Mouse (Mus musculus) left cerebral cortex, adult 8-10 months (tissue): ENCODE data around the gene Rnf4. TPM values are rescaled to one million over a fixed set of nuclear protein-coding genes. Genes with fewer than 3 reads are reported as not detected.

Source experiments
- DNase-seq, 2 experiments: peaks; one replicate each; pipeline ENCODE4 v3.0.0; 2022; ENCODE audit warnings: low spot score in 2 of 2
- total RNA-seq, 4 experiments: library from RNA; stranded (reverse); gene quantifications; 2 replicates each; pipeline ENCODE4 v1.2.4; 2022

Gene Rnf4
- total RNA-seq = 10 to 100 TPM; 84.4 to 90.9 (median 87.9) TPM

DNA sequence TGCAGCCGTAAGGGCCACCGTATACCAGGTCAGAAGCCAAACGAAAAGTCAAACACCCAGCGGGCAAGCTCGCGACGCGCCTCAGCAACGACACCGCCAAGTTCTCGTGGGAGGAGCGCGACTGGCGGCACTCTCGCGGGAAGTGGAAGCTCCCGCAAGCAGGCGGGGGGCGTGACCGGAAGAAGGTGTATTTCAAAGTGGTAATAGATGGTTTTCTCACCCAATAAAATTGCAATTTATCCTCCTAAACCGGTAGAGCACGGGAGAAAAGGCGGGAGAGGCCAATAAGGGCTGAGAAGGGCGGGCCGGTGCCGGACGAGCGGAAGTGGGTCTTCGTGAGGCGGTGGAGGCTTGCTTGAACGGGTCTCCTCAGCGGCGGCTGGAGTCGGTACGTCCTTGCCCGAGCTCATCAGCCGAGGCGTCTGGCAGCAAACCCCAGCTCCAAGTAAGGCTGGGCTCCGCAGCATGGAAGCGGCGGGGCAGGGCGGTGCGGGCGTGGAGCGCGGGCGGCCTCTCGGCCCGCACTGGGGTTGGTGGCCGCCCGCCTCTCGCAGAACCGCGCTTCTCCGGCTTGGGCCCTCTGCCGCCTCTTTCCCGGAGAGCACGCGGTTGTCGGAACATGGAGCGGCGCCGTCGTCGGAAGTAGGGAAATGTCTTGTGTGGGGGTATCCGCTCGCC, at the start of gene Rnf4:
Rnf4 (plus strand) TSS at position 193 of the 678 bp plus-strand sequence.
- DNase-seq = peak; percentile 90 to 97

DNA sequence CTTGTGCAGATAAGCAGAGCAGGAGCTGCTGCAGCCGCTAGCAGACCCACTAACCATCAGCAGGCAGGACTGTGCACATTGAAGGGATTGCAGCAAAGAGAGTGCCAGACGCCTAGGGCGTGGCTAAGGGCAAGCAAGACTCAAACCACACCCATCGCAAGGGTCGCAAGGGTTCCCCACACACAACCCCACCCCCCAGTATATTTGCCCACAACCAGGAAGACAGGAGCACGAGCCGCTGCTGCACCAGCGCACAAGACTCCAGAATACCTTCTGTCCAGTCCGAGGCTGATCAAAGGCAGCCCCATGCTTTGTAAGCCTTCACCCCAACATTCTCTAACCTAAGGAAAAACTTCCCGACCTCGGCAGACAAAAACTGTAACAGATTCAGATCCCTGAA, 49.6 kb upstream of the Rnf4 start:
- peak in 1 of 2 experiments; percentile 21 for DNase-seq

DNA sequence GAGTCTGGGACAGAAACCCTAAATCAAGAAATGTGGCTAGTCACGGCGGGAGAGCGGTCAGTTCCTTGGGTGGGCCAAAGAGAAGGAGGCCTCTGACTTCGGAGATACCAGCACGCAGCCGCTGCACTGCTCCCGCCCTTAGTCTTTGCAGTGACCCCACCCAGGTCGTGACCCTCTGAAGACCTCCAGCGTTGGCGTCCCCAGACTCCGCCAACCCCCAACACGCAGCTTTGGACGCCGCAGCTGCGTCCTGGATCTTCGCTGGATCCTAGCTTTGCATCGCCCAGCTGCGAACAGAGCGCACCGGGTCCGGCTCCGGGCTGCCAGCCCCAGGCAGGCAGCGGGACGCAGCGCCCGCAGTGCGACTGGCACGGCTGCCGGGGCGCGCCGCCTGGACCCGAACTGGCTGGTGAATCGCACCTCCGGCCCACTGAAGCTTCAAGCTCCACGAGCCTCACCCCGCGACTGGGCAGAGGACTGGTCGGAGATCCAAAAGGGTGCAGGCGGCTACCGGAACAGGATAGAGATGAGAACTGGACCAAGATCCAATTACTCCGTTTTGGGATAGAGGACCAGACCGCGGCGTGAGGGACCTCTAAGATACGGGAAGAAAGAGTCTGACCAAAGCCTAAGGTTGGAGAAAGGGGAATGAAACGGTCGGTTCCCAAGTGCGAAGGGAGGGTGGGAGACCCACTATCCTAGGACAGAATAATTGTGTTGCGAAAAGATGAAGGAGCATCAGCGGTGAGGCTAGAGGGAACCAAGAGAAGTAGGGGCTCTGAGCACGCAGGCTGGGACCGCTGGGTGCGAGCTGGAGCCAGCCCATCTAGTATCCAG, 48.9 kb upstream of the Rnf4 start:
- peak in 1 of 2 experiments; percentile 20 for DNase-seq

DNA sequence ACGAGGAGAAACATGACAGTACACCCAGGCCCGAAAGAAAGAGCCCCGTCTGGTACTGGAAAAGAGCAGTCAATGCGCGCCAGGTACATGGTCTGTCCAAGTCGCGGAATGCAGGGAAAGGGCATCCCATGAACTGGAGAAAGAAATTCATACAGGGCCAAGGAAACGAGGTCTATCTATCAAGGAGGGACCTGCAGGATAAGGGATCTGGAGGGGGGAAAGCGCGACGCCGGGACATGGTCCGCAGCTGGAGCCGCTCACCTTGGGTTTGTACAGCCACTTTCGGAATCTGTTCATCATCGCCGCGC, 48.3 kb upstream of the Rnf4 start:
- peak in 1 of 2 experiments; percentile 21 for DNase-seq

DNA sequence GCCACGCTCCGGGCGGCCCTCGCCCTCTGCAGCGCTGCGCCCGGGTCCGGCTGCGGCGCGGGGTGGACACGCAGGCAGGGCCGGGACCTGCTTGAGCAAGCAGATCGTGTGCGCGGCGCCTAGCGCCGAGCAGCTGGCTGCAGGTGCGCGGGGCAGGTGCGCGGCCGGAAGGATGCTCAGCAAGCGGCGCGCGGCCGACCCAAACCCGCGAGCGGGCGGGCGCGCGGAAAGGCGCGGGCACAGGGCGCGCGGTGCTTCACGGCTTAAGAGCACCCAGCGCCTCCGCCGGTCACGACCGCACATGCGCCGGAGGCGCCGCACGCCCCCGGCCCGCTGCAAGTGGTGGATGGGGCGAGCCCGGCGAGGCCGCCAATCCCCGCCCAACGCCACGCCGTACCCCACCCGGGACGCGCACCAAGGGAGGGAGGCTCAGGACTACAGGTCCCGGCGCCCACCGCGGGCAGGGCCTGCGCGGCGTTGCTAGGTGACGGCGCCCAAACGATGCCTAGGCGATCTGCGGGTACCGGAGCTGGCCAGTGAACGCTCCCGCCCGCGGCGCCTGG, 47.9 kb upstream of the Rnf4 start, which contains the start of the genes Zfyve28 and Cfap99:
Zfyve28 (minus strand) TSS at position 296 of the 563 bp plus-strand sequence.
Cfap99 (plus strand) TSS at position 447 of the 563 bp plus-strand sequence.
- DNase-seq = peak; percentile 88 to 97

DNA sequence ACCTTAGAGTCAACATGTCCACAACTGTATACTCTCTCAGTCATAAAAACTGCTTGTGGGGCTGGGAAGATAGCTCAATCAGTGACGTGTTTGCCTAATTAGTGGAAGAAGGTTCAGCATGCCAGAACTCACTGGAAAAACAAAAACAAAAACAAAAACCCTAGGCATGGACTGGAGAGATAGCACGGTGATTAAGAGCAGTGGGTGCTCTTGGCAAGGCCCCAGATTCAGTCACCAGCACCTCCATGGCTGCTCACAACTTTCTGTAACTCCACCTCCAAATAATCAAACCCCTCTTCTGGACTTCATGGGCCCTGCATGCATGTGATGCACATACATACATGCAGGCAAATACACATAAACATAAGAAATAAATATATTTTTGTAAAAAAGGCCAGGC, 46.8 kb upstream of the Rnf4 start:
- no peak for DNase-seq

DNA sequence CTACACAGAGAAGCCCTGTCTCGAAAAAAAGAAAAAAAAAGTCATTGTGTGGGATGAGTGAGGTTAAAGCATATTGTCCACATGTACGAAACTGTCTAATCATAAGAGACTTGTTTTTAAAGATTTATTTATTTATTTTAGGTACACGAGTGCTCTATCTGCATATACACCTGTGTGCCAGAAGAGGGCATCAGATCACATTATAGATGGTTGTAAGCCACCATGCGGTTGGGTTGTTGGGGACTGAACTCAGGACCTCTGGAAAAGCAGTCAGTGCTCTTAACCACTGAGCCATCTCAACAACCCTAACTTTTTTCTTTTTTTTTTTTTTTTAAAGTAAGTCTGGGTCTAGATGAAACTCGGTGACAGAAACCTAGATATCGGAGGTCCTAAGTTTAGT, 42.7 kb upstream of the Rnf4 start:
- no peak for DNase-seq

DNA sequence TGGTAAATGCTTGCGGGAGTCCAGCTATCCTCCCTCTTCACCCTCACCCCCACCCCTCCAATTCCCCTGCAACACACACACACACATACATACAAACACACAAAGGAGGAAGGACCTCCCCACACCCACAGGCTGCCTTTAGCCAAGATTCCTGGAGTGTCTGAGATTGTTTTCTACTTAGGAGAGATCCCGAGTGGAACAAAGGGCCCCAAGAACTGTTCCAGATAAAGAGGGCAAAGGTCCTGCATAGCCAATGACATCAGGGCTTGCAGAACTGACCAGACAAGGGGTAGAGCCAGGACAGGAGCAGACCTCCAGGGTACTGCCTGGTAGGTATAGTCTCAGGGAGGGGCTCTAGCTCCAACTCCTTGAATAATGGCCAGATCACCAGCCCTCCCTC, 41.4 kb upstream of the Rnf4 start:
- no peak for DNase-seq

DNA sequence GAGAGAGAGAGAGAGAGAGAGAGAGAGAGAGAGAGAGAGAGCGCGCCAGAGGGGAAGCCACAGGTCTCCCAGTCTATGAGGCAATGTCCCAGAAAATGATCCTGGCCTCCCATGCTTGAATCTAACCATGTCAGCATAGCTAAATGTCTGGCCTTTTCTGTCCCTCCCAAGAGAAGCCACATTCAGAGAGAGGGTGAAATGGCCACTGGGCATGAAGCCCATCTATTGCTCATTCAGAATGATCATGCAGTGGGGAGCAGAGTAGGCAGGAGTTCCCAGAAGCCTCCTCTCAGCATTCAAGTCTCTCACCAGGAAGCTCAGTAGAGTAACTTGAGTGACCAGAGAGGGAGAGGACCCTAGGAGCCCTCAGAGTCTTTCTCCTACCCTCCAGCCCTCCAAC, 40.9 kb upstream of the Rnf4 start:
- DNase-seq = no peak

DNA sequence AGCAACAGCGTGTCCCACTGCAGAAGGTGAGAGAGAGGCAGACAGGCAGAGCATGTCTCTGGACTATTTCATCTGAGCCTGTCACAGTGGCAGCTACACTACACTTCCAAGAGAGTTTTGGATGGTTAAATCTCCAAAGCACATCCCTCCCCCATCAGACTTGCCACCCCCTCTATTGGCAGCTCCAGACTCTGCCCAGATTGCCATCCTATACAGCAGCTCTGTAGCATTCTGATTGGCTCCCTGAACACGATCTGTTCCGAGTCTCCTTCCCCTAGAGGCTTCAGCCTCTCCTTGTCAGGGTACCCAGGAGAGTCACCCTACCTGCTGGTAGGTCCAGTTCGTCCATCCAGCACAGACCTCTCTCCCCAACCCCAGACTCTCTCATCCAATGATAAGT, 38.0 kb upstream of the Rnf4 start:
- no peak for DNase-seq

DNA sequence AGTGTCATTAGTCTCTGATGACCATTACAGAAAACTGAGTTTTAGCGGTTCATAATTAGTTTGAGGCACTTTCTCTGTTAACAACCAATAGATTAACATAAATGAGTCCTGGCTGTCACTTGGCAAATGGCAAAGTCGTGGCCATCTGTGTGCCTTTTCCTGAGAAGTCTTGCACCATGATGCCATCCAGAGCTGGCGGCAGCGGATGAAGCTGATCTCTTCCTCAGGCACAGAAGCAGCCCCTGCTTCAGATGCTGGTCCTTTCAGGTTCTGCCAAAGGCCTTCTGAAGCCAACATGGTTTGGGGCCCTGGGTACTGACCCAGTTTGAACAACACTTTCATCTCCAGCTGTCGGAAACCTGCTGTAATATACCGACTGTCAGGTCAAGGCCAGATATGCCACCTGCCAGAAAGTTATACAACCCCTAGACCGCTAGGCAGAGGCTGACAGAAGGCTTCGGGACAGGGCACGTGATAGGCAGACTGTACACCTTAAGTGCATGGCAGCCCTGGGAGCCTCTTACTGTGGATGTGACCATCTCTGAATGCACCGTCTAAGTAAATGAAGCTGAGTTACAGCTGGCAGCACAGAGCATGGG, 37.1 kb upstream of the Rnf4 start:
- no peak for DNase-seq

DNA sequence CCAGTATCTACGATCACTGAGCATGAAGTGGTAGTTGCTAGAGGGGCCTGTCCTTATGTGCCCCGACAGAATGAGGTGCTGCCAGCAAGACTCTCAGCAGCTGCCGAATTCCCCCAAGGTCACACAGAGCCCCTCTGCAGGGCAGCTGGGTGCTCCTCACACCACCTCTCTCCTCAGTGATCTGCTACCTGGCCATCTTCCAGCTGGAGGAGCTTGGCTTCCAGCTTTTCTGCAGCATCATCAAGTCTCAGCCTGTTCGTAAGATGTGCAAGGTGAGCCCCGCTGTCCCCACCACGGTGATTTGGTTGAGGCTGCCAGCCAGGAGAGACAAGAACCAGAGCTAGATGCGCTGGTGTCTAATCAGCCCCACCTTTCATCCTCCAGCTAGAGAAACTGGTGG, 33.7 kb upstream of the Rnf4 start:
- no peak for DNase-seq

DNA sequence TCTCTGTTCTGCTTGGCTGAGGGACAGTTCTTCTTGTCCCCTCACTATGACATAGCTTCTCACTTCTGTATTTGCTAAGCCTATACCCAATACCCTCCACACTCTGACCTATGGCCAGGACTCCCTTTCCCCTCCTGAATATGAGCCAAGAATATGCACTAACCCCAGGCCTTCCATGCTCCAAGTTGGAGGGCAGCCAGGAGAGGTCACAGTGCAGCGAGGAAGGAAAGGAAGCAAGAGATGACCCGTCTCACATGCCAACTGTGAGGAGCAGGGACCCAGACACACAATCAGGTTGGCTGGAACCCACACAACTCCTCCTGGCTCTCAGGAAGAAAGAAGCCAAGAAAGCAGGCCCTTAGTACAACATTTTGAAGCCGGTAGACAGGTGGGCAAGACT, 27.1 kb upstream of the Rnf4 start:
- DNase-seq = no peak

DNA sequence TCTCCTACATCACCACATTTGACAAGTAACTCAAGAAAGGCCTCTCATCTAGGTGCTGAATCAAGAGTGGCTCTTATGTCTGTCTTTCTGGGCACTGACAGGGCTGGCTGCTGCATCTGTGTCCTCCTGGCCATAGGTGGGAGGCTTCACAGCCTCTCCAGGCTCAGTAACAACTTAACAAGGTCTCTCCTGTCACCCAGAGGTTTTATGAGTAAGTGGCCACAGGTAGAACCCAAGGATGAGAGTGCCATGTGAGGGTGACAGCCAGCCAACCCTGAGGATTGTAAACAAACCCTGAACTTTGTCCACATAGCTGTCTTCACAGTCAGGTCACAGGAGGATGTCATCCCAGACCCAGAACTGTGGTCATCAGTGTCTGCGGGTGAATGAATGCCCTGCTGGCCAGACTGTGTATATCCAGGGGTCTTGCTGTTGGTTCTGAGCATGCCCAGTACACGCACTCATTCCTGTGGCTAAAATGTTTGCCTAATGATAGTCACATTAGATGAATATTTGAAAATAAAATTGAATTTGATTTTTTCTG, 16.5 kb upstream of the Rnf4 start:
- no peak for DNase-seq

DNA sequence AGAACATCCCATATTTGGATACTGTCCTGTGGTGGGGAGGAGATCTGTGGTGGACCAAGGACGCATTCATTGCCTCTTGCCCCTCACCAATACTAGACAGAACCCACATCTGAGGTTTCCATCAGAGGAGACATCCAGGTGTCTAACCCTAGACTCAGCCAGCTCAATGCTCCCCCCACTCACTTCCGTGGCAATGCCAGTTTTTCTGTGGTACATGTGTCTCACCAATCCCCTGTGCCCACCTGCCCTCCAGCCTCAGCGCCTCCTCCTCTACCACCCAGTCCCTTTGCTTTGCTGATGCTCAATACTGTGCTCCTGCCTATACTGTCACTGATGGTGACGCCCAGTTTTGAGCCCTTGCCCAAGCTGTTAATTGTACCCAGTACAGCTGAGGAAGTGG, 14.9 kb upstream of the Rnf4 start:
- no peak for DNase-seq

DNA sequence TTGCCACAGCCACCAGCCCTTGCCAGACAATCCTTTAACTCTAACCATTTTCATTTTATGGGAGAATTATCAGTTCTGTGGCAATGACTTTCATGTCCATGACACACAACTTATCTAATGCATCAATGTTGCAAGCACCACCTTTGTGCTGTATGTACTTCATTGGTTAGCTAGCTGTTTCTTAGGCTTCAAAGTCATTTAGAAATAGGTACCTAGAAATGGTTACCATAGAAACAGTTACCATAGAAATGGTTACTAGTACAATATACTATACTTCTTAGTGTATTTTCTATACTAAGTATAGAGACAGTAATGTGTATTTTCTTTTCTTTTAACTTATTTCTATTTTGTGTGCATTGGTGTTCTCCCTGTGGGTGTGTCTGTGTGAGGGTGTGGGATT, 10.8 kb upstream of the Rnf4 start:
- DNase-seq = no peak

DNA sequence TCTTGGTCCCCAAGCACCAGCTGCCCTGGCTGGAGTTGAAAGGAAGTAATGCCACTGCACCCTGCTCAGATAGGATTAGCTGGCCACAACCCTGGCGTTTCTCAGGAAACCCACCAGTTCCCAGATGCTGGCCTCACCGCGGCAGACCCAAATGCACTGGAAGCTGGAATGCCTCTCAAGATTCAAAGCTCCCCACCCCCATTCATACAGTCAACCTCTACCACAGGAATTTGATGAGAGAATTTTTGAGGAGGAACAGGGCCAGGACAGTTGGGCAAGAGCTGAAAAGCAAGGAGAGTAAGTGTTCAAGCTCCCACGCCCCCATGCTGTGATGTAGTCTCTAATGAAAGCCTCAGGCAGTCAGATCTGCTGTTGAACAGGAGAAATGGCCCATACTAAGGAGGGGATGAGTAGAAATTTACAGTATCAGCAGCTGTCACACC, 9.8 kb upstream of the Rnf4 start:
- no peak for DNase-seq

DNA sequence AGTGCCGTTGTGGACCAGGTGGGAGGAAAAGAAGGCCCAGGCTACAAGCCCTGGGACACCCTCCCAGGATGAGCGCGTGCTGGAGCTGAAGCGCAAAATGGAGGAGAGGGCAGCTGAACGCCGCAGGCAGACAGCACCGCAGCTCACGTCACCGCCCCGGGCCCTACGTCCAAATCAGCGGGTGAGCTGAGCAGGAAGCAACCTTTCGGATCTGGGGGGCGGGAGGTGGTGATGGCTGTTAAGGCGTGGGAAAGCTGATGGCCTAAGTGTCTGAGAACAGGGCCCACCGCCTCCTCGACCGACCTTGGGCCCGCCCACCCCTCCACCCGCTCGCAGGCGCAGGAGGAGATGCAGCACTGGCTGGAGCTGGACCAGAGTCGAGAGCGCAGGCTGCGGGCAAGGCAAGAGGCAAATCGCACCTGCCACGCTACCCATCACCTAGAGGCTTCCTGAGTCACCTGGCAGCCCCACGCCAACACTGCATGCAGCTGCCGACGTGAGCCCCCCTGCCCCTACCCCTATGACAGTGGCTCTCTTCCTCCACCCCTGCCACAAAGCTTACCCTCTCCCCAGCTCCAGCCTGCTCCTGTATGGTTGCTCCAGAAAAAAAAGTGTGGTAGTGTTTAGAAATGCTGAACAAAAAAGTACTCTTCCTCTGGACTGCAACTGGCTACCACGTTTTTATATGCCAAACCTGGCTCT, 9.1 kb upstream of the Rnf4 start:
- peak in 1 of 2 experiments; percentile 14 for DNase-seq

DNA sequence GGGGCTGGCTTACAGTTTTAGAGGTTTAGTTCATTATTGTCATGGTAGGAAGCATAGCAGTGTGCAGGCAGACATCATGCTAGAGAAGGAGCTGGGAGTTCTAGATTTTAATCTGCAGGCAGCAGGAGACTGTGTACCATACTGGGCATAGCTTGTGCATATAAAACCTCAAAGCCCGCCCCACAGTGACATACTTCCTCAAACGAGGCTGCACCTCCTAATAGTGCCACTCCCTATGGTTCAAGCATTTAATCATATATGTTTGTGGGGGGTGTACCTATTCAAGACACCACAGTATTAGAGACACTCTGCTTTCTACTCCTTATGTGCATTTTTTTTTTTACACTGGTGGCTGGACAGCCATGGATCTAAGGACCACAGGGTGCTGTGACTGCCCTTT, 6.0 kb upstream of the Rnf4 start:
- no peak for DNase-seq

DNA sequence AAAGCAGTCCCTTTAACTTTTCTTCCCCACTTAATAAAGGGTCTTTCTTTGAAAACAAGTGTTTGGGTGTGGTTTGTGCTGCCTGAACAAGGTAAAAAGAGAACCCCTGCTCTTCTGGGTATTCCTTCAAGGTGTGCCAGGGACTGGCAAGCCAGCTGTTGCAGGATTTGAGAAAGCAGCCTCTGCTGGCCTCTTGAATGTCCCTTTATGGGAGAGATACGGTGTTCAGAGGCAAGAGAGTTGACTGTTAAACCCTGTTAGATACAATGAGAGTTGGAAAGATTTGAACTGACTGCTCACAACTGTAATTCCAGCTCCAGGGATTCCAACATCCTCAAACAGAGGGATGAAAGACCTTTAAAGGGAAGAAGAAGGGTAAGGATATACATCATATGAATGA, 2.0 kb upstream of the Rnf4 start:
- no peak for DNase-seq

DNA sequence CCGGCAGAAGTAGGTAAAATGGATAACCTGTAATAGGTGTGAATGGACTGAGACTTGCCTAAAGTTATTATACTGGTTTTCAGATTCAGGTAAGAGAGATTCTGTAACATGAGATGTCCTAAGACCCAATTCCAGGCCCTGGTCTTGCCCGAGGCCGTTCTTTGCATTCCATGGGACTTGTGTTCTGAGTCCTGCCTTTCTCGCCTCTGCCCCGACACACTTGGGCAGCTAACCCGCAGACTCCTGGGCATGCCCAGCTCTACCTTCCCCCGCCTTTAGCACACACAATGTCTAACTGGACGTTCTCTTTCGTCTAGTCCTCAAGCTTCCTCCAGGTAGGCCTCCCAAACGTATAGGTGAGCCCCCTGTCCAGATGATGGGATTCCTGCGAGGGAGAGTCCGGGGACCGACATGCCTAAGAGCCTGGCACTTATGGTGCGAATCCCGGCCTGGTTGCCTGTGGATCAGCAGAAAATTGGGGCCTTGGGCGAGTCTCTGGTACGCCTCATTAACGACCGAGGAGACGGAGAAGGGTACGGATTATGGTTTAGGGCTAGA, 471 bp upstream of the Rnf4 start:
- no peak for DNase-seq
